Mouse (Mus musculus) embryo, embryonic 9.5 days (tissue): Measurements from ENCODE around the gene Lcn12.

Source experiments
- DNase-seq: peaks from one replicate; pipeline ENCODE4 v3.0.0-alpha.2; 2017; ENCODE audit errors: extremely low spot score

Gene Lcn12

DNA sequence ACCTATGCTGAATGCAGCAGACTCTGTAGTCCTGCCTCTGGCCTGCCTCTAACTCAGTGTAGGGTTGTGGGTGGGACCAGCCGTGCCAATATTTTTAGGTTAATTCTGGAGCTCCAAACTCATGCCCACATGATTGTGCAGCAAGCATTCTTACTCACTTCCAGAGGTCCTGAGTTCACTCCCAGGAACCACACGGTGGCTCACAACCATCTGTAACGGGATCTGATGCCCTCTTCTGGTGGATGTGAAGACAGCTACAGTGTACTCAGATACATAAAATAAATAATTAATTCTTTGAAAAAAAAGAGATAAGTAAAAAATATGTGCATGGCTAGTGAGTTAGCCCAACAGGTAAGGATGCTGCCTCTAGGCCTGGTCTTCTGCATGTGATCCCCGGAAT lies 2.8 kb upstream of the Lcn12 start:
- DNase-seq: peak; percentile 31

DNA sequence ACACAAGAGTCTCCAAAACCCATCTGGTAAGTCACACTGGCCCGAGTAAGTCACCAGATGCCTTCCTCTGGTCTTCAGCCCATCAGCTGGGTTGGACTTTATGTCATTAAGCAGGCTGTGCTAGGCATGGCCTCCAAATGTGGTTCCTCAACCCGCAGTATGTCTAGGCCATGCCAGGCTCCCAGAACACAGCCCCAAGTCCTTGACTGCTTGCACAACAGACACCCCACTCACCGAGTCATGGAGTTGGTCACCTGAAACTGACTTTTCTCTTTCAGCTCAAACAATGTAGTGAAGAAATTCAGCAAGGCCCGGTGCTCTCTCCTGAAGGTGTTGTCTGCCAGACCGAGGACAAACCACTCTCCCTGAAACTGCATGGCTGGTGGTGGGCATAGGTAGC lies 723 bp downstream of the Lcn12 start:
- DNase-seq: no peak

DNA sequence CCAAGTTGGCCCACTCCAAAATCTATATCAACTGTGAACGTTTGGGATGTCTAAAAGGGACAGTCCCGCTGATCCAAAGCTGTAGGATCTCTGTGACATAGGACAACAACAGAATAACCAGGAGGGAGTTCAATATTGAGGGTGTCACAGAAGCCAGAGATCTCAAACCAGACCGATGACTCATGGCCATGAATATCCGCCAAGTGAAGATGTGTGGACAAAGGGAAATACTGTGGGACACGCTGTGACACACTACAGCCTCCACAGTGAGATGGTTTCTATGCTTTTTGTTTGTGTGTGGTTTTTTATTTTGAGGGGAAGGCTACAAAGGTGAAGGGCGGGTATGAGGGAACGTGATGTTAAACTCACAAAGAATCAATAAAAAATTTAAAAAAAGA lies 5.0 kb downstream of the Lcn12 start:
- no peak for DNase-seq

DNA sequence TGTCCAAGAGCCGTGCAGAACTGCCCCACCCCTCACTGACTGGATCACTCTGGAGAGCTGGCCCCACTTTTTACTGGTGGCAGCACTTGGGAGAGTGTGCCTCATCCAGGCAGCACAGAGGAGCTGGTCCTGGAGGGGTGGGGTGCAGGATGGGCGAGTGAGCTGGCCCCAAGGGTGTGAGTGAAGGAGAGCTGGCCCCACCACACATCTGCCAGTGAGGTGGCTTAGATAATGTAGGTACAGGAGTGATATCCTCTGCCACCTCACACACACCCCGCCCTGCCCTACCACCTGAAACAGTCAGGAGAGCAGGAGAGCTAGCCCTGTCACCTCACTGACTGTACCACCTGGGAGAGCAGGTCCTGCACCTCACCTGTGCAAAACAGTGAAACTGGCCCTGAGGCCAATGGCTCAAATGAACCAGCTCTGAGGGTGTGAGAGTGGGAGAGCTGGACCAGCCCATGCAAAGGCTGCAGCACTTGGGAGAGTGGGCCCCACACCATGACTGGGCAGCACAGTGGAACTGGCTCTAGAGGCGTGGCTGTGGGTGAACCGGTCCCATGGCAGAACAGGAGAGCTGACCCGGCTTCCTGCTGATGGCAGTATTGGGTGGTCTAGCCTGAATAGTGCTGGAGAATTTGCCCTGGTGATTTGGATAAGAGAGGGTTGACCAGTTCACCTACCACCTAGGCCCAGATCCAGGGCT lies 5.6 kb downstream of the Lcn12 start:
- no peak for DNase-seq

DNA sequence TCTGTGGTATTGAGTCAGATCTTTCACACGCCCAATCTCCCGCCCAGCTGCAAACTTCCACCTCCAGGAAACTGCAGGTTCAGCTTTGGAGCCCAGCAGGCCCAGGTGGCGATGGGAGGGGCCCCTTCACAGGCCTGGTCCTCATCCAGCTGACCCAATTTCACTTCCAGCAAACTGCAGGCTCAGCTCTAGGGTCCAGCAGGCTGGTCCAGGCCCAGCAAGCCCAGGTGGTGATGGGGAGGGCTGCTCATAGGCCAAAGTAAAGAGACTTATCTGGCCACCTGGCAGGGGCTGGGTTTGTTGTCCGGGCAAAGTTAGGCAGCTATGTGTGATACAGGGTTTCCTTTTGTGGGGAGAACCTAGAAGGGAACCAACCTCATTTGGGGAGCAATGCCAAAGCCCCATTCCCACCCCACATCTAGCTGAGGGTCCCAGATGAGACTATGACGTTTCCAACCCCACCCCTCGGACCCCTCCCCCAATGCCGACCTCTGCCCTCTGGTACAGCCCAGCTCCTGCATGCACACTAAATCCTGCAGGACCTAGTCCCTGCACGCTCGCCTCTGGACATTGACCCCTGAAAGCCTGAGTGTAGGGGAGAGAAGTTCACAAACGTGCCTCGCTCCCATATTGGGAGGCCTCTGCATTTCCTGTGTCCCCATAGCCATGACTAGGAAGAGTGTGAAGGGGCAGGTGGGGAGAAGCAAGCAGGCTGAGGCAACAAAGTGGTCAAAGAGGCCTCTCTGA lies 8.6 kb downstream of the Lcn12 start:
- no peak for DNase-seq

DNA sequence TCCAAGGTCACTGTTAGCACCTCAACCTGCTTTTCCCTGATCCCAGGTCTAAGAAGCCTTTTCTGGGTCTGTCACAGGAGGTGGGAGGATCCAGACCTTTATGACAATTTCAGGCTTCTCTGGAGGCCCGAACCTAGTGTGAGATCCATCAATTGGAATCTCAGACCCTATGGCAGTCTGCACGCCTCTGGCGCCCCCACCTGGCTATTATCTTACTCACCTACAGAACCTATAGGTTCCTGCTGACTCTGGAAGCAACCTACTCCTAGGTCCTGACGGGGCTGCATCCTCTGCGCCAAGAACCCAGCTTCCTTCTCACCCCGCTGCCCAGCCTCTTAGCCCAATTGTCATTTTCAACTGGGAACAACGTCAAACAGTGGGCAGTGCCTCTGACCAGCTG lies 10.7 kb downstream of the Lcn12 start:
- peak; percentile 21 for DNase-seq

DNA sequence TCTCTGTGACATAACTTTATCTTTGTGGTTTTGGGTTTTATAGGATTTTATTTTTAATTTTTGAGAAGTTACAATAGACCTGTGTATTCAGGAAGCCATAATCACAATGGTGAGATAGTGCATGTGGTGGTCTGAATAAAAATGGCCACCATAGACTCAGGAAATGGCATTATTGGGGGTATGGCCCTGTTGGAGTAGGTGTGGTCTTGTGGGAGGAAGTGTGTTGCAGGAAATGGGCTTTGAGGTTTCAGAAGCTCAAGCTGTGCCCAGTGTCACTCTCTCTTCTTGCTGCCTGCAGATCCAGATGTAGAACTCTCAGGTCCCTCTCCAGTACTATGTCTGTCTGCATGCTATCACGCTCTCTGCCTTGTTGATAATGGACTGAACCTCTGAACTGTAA lies 13.2 kb downstream of the Lcn12 start:
- DNase-seq: no peak

DNA sequence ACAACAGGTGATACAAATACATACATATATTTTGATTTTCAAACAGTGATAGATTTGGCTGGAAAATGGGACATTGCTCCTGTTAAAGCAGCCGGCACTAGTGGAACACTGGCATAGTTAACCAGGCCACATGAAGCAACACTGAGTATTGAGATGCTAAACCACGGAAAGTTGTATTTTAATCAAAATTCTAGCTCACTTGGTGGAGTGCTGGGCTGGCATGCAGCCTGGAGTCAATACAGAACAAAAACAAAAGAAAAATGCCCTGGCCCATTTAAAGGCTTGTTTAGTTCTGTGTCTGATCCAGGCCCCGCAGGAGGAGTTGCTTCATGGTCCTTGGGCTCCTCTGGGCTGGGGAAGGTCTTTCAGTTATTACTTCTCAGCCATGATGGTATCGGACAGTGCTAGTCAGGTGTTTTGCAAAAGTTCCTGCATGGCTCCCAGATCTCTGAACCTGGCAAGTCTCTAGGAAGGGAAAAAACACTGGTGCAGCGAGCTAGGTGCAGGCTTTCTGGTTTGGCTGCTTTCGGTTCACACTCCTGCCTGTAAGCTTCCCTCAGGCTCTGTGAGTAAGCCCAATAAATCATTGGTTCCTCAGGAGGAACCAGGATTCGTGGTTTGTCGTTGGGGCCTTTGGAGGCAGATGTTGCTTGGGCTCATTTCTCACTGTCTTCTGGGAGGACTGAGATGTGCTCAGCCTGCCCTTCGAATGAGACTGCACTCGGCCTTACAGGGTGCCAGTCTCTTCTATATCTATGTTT lies 14.0 kb downstream of the Lcn12 start:
- no peak for DNase-seq

DNA sequence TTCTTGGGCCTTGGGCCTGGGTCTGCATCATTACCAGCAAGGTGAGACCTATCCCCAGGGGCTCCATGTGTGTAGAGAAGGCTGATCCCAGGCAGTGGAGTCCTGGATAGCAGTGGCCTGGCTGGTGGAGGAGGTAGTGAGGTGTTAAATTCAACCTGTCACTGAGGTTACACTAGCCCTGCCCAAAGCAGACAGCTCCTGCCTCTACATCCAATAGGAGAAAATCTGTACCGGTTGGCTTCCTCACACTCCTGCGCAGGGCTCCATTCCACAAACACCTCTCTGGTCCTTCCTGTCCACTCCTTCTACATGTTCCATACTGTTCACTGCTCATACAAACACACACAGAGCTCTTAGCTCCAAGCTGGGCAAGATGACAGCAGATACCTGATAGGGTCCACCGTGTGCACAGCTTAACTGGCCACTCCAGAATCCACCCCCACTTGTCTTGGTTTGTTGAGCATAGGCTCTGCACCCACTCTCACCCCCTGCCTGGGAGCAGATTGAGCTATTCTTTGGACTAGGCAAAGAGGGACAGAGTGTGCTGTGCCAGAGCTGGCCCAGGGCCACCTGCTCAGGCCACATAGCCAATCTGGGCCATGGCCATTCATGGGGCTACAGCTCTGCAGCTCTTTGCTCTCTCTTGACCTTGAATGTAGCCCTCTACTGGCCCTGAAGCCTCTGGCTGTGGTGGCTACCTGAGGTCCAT lies 15.6 kb downstream of the Lcn12 start:
- no peak for DNase-seq

DNA sequence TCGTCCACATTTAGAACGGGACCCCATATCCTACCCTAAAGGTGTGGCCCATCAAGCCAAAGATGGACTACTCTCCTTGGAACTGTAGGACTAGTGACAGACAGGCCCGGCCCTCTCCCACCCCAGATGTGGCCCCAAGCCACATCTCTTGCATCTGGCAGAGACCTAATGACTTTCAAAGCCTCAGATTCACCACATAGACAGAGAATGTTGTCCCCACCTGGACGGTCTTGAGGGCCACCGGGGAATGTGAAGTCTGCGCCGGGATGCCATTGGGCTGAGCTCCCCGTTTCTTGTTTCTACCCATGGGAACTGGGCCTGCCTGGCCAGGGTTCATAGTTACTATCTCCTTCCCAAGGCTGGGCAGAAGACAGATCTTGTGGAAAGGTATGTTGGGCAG lies 16.2 kb downstream of the Lcn12 start:
- no peak for DNase-seq

DNA sequence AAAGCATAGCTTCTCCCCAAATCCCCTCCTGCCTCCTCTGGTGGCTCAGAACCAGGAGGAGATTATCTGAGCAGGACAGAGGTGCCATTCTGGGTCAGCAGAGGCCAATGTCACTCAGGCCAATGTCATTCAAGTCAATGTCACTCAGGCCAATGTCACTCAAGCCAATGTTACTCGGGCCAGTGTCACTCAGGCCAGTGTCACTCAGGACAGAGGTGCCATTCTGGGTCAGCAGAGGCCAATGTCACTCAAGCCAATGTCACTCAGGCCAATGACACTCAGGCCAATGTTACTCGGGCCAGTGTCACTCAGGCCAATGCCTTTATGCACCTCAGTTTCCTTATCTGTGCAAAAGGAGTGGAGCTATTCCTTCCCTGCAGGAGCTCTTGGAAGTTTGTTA lies 21.2 kb downstream of the Lcn12 start:
- no peak for DNase-seq

DNA sequence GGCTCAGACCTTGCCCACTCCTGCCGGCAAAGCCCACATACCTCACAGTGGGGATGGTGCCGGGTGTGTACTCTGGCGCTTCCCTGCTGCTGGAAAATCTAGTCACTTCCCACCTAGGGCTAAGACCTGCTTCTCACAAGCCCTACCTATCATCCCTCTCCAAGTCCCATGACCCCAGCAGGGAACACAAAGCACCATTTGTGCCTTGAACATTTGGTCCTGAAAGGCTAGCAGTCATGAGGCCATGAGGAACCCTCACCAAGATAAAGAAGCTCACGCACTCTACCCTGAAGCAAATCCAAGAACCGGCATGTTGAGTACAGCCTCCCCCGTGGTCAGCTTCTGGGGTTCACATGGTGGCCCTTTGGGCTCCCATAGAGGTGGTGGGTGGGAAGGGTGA lies 23.7 kb downstream of the Lcn12 start, which contains the start of gene Ptgds:
Gene Ptgds (minus strand): TSS at position 78 of the 400 bp plus-strand sequence.
- DNase-seq: no peak

DNA sequence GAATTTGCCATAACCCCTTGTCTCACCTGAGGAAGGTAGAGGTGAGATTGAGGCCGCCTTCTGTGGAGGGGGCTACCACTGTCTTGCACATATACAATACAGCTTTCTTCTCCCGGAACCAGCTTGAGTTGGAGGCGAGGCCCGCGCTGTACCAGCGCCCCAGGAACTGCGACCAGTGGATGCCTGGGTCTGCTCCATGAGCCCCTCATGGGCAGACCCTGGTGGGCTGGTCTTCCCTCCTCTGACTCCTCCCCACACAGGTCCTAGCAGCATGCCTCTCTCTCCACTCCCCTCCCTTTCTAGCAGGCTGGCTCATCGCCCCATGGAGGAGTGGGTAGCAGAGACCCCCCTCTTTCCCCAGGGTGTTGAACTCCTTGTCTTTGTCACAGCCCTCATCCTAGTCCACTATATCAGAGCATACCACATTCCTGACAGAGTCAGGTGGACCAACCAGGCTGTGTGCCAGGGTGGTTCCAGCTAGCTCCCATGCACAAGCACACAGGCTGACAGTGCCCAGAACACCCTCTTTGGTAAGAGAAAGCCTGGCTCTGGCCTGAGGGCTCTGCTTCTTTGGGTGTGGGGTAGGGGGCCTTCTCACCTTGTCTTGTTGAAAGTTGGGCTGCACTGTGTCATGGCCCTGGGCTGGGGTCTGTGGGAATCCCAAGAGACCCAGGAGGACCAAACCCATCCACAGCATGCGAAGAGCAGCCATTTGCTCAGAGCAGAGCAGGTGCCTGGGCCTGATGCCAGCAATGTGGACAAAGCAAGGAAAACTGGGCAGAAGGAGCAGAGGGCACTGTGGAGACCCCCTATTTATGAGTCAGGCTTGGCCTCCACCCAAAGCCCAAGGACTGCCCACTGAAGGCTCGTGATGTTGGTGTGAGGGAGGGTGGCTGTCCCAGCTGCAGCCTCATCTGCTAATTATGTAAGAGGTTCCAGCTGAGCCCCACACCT lies 24.5 kb downstream of the Lcn12 start:
- DNase-seq: no peak

DNA sequence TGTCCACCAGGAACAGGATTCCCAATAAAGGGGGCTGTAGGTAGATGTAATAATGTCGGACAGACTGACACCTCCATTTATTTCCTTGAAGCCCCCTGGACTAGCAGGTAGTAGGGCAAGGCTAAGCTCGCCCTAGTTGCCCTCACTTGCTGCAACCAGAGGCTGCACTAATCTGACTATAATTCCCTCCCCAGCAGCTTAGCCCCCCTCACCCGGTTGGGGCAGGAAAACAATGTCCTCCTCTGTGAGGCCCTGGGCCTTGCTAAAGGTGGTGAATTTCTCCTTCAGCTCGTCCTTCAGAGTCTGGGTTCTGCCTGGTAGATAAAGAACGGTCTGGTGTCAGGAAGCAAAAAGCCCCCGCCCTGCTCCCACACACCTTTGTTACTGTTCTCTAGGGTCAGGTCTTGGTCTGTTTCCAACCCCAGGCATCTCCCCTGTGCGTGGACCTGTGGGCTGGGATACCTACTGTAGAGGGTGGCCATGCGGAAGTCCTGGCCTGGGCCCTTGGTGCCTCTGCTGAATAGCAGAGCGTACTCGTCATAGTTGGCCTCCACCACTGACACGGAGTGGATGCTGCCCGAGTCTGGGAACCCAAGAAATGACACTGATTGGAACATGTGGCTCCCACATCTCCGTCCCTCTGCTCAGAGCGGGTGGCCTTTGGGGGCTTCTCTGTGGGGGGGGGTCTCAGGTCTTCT lies 26.0 kb downstream of the Lcn12 start:
- no peak for DNase-seq

DNA sequence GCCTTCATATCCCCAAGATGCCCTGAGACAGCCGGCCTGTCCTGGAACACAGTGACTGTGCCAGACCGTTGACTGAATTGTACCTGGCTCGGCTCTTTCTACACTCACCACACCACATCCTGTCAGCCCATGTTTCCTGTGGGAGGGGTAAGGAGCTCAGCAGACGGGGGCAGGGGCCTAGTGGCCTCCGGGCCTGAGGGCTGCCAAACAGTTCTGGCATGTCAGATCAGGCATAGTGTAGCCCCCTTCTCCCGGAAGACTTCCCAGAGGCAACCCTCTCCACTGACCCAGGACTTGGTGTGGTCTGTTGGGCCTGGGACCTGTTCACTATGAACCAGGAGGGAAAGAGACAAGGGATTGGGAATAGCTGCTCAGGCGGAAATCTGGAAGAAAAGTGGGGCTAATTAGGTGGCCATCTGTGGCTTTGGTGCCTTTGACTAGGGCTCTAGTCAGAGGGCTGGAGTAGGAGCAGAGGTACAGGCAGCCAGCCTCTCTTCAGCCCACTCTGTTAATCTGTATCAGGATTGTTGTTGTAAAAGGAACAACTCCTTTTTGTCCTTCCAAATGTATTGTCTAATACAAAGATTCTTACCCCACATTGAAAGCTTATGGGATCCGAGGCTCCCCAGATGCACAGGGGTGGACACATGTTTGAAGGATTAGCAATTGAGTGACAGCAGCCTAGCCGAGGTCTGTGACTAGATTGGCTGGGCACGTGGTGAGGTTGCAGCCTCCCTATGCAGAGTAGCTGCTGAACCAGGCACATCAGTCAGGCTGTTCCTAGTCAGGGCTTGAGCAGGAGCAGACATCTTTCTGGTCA lies 27.7 kb downstream of the Lcn12 start:
- DNase-seq: peak; percentile 5

DNA sequence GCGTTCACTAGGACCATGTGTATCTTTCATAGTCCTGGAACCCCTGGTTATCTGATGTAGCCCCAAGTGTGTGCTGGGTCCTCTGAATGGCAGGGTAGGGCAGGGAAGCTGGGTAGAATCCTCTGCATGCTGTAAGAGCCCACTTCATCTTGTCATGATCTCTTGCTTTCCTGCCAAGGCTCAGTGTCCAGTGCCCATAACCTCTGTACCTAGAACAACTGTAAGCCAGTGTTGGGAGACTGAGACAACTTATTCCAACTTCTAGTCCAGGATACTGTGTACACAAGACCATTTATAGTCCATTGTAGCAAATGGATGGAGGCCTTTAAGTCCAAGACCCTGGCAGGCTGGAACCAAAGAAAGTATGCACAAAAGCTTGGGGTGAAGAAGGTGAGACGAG lies 28.5 kb downstream of the Lcn12 start:
- DNase-seq: no peak

DNA sequence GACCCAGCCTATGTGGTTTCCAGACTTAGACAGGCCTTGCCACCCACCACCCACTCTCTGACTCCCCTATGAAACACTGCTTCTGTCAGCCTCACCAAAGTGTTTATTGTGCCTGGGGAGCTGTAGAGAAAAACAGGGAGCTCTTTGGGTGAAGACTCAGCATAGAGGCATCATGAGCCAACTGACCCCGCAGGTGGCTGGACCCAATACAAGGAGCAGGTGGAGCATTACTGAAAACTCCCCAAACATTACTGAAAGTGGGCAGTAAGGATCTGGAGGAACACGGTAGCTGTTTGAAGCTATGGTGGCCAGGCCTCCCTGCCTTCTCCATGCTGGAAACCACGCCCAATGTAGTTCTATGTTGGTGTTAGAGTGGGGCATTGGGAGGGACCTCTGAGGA lies 30.1 kb downstream of the Lcn12 start:
- no peak for DNase-seq

DNA sequence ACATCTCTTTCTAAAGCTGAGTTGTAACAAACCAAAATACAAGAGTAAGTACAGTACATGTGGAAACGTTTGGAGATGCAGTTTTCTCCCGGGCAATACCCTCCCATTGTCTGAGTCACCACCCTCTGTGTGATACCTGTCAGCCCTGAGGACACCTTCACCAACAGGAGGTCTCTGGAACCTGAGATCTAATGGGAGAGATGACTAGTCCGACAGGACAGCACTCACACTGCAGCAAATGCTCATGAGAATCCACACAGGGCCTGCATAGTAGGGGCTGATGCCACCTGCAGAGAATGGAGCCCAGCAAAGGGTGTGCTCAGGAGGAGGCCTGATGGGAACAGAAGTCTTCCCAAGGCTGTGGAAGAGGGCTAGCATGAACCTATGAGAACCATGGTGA lies 32.3 kb downstream of the Lcn12 start:
- no peak for DNase-seq

DNA sequence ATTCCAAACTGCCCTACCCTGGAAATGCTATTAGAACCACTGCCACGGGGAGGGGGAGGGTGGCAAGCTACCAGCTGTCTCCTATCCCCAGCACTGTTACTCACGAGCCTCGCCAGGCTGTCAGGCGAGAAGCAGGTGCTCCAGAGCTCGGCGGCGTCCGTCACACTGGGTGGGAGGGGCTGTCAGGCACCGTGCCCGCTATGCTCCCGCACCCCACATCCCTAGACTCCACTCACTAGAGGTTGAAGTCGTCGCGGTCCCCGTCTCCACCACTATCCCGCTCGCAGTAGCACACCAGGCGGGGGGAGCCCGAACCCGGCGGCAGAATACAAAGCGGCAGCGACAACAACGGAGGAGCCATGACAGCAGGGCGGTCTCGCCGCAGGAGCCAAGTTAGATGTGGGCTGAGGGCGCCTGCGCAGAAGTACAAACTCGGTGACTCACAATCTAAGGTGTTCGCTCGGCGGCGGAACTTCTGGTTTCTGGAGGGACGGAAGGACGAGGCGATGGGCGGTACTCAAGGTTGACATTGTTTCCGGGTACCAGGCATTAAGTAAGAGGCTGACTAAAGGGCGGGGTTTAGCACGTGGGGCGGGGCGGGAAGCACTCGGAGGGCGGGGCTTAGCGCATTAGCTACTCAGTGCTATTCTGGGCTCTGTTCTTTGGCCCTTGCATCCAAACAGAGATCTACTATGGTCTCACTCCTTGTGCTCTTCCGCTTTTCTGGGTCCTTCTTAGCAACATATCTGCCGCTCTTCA lies 33.0 kb downstream of the Lcn12 start, which contains the start of gene Paxx:
Gene Paxx (minus strand): TSS at position 544 of the 759 bp plus-strand sequence.
- DNase-seq: peak; percentile 87
